Mouse (Mus musculus): ENCODE measurements around the gene Kir3dl1. TPM values are rescaled to one million over a fixed set of nuclear protein-coding genes. Genes with fewer than 3 reads are reported as not detected.
"Not testable (repeated sequence)": the region's sequence is repeated elsewhere in the genome, so short reads cannot be mapped to it uniquely, and the experiment has no call there.

Gene Kir3dl1
- not detected in 2 replicates for polyA plus RNA-seq (2015; fragmentation: Nextera tagmentation; extraction: Ambion mirVana)

GRCm38 (mm10) chrX:136517699-136518098, at the start of gene Kir3dl1:
Kir3dl1 (plus strand) TSS chrX:136517999.
- not testable (repeated sequence) for H3K36me3 ChIP-seq; ATAC-seq (ENCODE audit: low FRiP score); H3K27me3 ChIP-seq; H3K4me2 ChIP-seq; H3K4me3 ChIP-seq; H3K4me1 ChIP-seq (replicated peaks); H3K9ac ChIP-seq; H3K9me3 ChIP-seq; H3K27ac ChIP-seq
- WGBS: 87% methylated on average over 4 of the region's 4 CpGs

GRCm38 (mm10) chrX:136543956-136544355, 26.2 kb downstream of the Kir3dl1 start, which contains the start of gene Kir3dl2:
Kir3dl2 (minus strand) TSS chrX:136544056.
- not testable (repeated sequence) for H3K4me1 ChIP-seq (replicated peaks); H3K27ac ChIP-seq; H3K9me3 ChIP-seq; H3K4me2 ChIP-seq; H3K27me3 ChIP-seq; ATAC-seq (ENCODE audit: low FRiP score); H3K36me3 ChIP-seq; H3K4me3 ChIP-seq; H3K9ac ChIP-seq
- 82% methylated on average over 1 of the region's 1 CpGs for WGBS

- H3K27me3 ChIP-seq; H3K4me2 ChIP-seq; H3K9ac ChIP-seq; H3K27ac ChIP-seq; H3K4me3 ChIP-seq; H3K9me3 ChIP-seq; H3K4me1 ChIP-seq (replicated peaks); H3K36me3 ChIP-seq; ATAC-seq (ENCODE audit: low FRiP score): not testable (repeated sequence)
- 90% methylated on average over 9 of the region's 9 CpGs for WGBS
Observed at GRCm38 (mm10) chrX:136569094-136569493, 51.3 kb downstream of the Kir3dl1 start.

Other genes starting within 250 kb of the Kir3dl1 start
- gene Bex3, start 247.7 kb upstream of the Kir3dl1 start, polyA plus RNA-seq (2015; fragmentation: Nextera tagmentation; extraction: Ambion mirVana): 724 and 725 TPM in 2 replicates
- gene Kir3dl2, start 26.1 kb downstream of the Kir3dl1 start, polyA plus RNA-seq (2015; fragmentation: Nextera tagmentation; extraction: Ambion mirVana): not detected in 2 replicates
- gene Tceal3, start 72.8 kb downstream of the Kir3dl1 start, polyA plus RNA-seq (2015; fragmentation: Nextera tagmentation; extraction: Ambion mirVana): 49.1 and 49.8 TPM in 2 replicates
- 19.6 and 21.7 TPM in 2 replicates for gene Tceal1, start 190.0 kb downstream of the Kir3dl1 start, polyA plus RNA-seq (2015; fragmentation: Nextera tagmentation; extraction: Ambion mirVana)
- gene Morf4l2, start 225.7 kb downstream of the Kir3dl1 start, polyA plus RNA-seq (2015; fragmentation: Nextera tagmentation; extraction: Ambion mirVana): 540 and 559 TPM in 2 replicates

Data from hindbrain, embryonic 13.5 days (tissue).